Mouse (Mus musculus): ENCODE measurements around the gene Slc35f6.

GRCm38 (mm10) chr5:30674001-30674400 is 26.3 kb downstream of the Slc35f6 start:
- no peak for TF ChIP-seq EP300 (IDR thresholded peaks at IDR 0.05; ENCODE audit: low read depth)
- no peak for TF ChIP-seq CTCF (IDR thresholded peaks at IDR 0.05; ENCODE audit: low read depth)

Measured in liver, embryonic 14.5 days (tissue).